Mouse (Mus musculus): Measurements from ENCODE around the gene Slc22a12.

Slc22a12 gene

GRCm38 (mm10) chr19:6495714-6496113, 47.1 kb downstream of the Slc22a12 start:
- in situ Hi-C loops (cut with MboI, MseI) = loop anchor here (25.0 kb wide), 1 partner anchor 1808 kb away; the partner anchor contains the start of gene Gm960

GRCm38 (mm10) chr19:6494504-6495170, 48.2 kb downstream of the Slc22a12 start:
- in situ Hi-C loops (cut with MboI, MseI) = loop anchor here (5.0 to 25.0 kb wide), 2 partner anchors 78 to 1807 kb away; partner anchors contain the start of gene Gm960

- in situ Hi-C loops (cut with MboI, MseI) = loop anchor here (5.0 to 25.0 kb wide), 2 partner anchors 78 to 1807 kb away; partner anchors contain the start of gene Gm960
Measured at GRCm38 (mm10) chr19:6494032-6494431, 48.8 kb downstream of the Slc22a12 start.

- in situ Hi-C loops (cut with MboI, MseI) = loop anchor here (5.0 to 25.0 kb wide), 2 partner anchors 79 to 1806 kb away; partner anchors contain the start of gene Gm960
Measured at GRCm38 (mm10) chr19:6493219-6493618, 49.6 kb downstream of the Slc22a12 start.

GRCm38 (mm10) chr19:6492124-6492523, 50.7 kb downstream of the Slc22a12 start:
- in situ Hi-C loops (cut with MboI, MseI) = loop anchor here (5.0 to 25.0 kb wide), 2 partner anchors 80 to 1805 kb away; partner anchors contain the start of gene Gm960

GRCm38 (mm10) chr19:6491538-6491937, 51.3 kb downstream of the Slc22a12 start:
- in situ Hi-C loops (cut with MboI, MseI) = loop anchor here (5.0 to 25.0 kb wide), 2 partner anchors 81 to 1804 kb away; partner anchors contain the start of gene Gm960

- in situ Hi-C loops (cut with MboI, MseI) = loop anchor here (25.0 kb wide), 1 partner anchor 1802 kb away; the partner anchor contains the start of gene Gm960
Measured at GRCm38 (mm10) chr19:6489030-6489429, 53.8 kb downstream of the Slc22a12 start.
